Mouse (Mus musculus): ENCODE results near the gene Pdzrn3. TPM values are rescaled to one million over a fixed set of nuclear protein-coding genes. Genes with fewer than 3 reads are reported as not detected.

The Pdzrn3 gene
- total and polyA plus RNA-seq, 3 experiments, result 0.33 TPM; not detected in 2

DNA sequence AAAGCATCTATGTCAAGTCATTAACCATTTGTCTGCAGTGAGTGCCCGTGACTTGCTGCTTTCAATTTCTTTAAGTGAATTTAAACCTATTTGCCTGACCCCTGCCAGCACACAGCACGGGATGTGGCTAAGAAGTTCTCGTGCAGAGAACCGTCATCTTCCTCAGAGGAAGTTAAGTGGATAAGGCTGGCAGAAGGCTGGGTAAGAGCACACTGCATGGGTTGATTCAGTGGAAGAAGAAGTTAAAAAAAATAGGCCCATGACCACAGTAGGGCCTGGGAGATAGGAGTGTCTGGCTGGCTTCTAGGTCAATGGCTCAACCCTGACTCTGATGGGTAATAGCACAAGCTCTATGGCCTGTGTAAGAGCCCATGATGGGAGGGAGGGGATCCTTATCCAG is 131.6 kb downstream of the Pdzrn3 start:
- no peaks in the 10 kb centered on the region for H3K27me3 ChIP-seq (ENCODE audit: insufficient read depth, low read length)
- H3K4me1 ChIP-seq (ENCODE audit: insufficient read depth, low read depth, low read length), result no peaks in the 10 kb centered on the region
- TF ChIP-seq TAL1 (conservative IDR thresholded peaks at IDR 0.05; ENCODE audit: low read depth, low read length) (no peak), GATA1 (IDR thresholded peaks at IDR 0.05; ENCODE audit: borderline replicate concordance, low read length) (no peak), GATA2 (IDR thresholded peaks at IDR 0.05; ENCODE audit: borderline replicate concordance, low read depth, low read length) (no peak), POLR2AphosphoS5 (IDR thresholded peaks at IDR 0.05; ENCODE audit: insufficient replicate concordance, low read depth, low read length) (no peak), CTCF (IDR thresholded peaks at IDR 0.05; ENCODE audit: low read depth, low read length) (no peak)
- no peaks in the 10 kb centered on the region for H3K36me3 ChIP-seq (replicated peaks)
- peaks cover 76% of the 10 kb centered on the region for H3K9me3 ChIP-seq (replicated peaks)
- H3K4me3 ChIP-seq (ENCODE audit: low read depth, low read length), result no peak overlapping the region
- ATAC-seq (ENCODE audit: extremely low read depth, insufficient number of reproducible peaks, low FRiP score, poor library complexity, severe bottlenecking), result no peak
- DNase-seq (ENCODE audit: low spot score), result no peak

DNA sequence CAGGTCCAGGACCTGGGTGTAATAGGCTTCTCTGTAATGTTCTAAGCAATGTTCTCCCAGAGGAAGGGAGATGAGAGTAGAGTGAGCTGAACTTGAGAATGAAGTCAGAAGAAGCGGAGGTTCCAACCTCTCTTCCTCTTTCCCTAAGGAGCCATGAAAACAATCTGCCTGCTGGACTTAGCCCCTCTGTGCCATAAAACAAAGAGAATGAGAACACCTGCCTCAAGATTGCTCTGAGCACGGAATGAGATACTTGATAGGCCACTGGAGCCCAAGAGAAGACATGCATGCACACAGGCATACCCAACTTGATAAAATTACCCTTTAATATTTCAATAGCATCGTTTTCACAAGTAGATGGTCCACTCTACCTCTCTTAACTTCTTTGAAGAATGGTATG is 133.3 kb downstream of the Pdzrn3 start:
- Histone ChIP-seq H3K27me3 (ENCODE audit: insufficient read depth, low read length) (no peaks in the 10 kb centered on the region), H3K4me3 (ENCODE audit: low read depth, low read length) (no peak overlapping the region), H3K36me3 (replicated peaks) (no peaks in the 10 kb centered on the region), H3K9me3 (replicated peaks) (peaks cover 67% of the 10 kb centered on the region), H3K4me1 (ENCODE audit: insufficient read depth, low read depth, low read length) (no peaks in the 10 kb centered on the region)
- ATAC-seq (ENCODE audit: extremely low read depth, insufficient number of reproducible peaks, low FRiP score, poor library complexity, severe bottlenecking) (no peak), DNase-seq (ENCODE audit: low spot score) (no peak)
- TF ChIP-seq TAL1 (conservative IDR thresholded peaks at IDR 0.05; ENCODE audit: low read depth, low read length), result no peak
- TF ChIP-seq POLR2AphosphoS5 (IDR thresholded peaks at IDR 0.05; ENCODE audit: insufficient replicate concordance, low read depth, low read length), result no peak
- no peak for TF ChIP-seq CTCF (IDR thresholded peaks at IDR 0.05; ENCODE audit: low read depth, low read length)
- no peak for TF ChIP-seq GATA1 (IDR thresholded peaks at IDR 0.05; ENCODE audit: borderline replicate concordance, low read length)
- no peak for TF ChIP-seq GATA2 (IDR thresholded peaks at IDR 0.05; ENCODE audit: borderline replicate concordance, low read depth, low read length)

DNA sequence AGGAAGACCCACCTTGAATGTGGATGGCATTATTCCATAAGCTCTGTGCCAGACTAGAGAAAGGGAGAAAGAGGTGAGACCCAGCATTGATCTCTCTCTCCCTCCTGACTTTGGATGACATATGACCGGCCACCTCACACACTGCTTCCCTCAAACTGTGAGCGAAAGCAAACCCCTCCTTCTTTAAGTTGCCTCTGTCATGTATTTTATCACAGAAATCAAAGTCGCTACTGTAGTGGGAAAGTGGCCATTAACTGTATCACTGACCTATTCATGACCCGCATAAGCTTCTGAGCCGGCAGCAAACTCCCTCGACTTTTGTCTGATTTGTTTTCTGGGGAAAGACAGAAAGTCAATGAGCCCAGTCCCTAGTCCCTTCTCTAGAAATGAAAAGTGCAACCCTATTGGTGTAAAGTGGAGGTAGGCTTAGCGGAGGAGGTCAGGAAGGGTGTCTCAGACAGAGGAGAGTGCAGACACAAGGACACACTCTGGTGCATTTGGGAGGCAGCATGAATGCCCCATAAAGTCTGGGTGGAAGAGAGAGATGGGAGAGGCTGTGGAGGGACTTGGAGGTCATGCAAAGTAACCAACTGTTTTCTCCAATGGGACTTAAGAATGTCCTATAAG is 134.4 kb downstream of the Pdzrn3 start:
- ATAC-seq (ENCODE audit: extremely low read depth, insufficient number of reproducible peaks, low FRiP score, poor library complexity, severe bottlenecking) (no peak), DNase-seq (ENCODE audit: low spot score) (no peak)
- Histone ChIP-seq H3K4me1 (ENCODE audit: insufficient read depth, low read depth, low read length) (no peaks in the 10 kb centered on the region), H3K9me3 (replicated peaks) (peaks cover 62% of the 10 kb centered on the region), H3K36me3 (replicated peaks) (no peaks in the 10 kb centered on the region), H3K4me3 (ENCODE audit: low read depth, low read length) (no peak overlapping the region), H3K27me3 (ENCODE audit: insufficient read depth, low read length) (no peaks in the 10 kb centered on the region)
- no peak for TF ChIP-seq POLR2AphosphoS5 (IDR thresholded peaks at IDR 0.05; ENCODE audit: insufficient replicate concordance, low read depth, low read length)
- no peak for TF ChIP-seq GATA1 (IDR thresholded peaks at IDR 0.05; ENCODE audit: borderline replicate concordance, low read length)
- no peak for TF ChIP-seq CTCF (IDR thresholded peaks at IDR 0.05; ENCODE audit: low read depth, low read length)
- no peak for TF ChIP-seq GATA2 (IDR thresholded peaks at IDR 0.05; ENCODE audit: borderline replicate concordance, low read depth, low read length)

DNA sequence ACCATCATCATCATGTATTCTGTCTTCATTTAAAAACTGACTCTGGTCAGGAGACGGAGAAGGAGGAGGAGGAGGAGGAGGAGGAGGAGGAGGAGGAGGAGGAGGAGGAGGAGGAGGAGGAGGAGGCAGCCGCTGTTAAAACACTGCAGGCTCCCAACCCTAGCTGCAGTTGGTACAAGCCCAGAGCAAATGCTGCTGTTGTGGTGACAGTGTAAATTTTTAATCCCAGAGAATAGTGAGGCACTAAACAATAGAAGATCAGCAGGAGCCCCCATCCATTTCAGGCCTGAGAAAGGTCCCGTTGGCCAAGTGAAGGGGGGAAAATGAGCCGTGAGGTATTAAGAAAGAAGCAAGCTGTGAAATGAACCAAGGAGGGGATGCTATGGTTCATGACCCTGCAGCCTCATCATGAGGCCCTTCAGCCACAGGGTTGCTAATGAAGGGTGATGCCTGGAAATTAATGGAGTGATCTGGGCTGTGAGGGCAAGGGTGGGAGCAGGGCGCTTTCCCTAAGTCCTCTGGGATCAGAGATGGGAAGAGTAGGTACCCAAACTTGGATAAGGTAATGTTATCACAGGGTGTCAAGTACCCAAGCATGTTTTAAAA is 141.0 kb downstream of the Pdzrn3 start:
- DNase-seq (ENCODE audit: low spot score), result no peak
- Histone ChIP-seq H3K9me3 (replicated peaks) (peaks cover 56% of the 10 kb centered on the region), H3K27me3 (ENCODE audit: insufficient read depth, low read length) (no peaks in the 10 kb centered on the region), H3K4me3 (ENCODE audit: low read depth, low read length) (no peak overlapping the region), H3K4me1 (ENCODE audit: insufficient read depth, low read depth, low read length) (no peaks in the 10 kb centered on the region), H3K36me3 (replicated peaks) (no peaks in the 10 kb centered on the region)
- TF ChIP-seq CTCF (IDR thresholded peaks at IDR 0.05; ENCODE audit: low read depth, low read length), result no peak
- TF ChIP-seq POLR2AphosphoS5 (IDR thresholded peaks at IDR 0.05; ENCODE audit: insufficient replicate concordance, low read depth, low read length), result no peak
- TF ChIP-seq GATA1 (IDR thresholded peaks at IDR 0.05; ENCODE audit: borderline replicate concordance, low read length), result no peak
- no peak for TF ChIP-seq GATA2 (IDR thresholded peaks at IDR 0.05; ENCODE audit: borderline replicate concordance, low read depth, low read length)
- no peak for TF ChIP-seq TAL1 (conservative IDR thresholded peaks at IDR 0.05; ENCODE audit: low read depth, low read length)
- no peak for ATAC-seq (ENCODE audit: extremely low read depth, insufficient number of reproducible peaks, low FRiP score, poor library complexity, severe bottlenecking)

DNA sequence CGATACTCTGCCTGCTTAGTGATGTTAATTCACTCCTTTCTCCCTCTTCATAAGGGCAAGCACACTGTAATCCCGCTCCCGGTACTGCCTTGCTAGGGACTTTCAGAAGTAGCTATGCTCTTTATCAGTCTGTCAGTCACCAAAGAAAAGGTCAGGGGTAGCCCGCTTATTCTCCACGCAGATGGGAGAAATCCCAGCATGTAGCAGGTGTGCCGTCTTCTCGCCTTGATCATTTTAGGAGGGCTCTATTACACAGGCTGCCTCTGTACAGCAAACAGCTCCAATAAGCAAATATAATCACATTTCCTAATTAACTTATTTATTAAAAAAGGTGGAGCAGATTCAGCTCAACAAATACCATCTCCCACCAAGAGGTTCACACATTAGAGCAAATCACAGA is 141.5 kb downstream of the Pdzrn3 start:
- H3K4me3 ChIP-seq (ENCODE audit: low read depth, low read length), result no peak overlapping the region
- no peak for TF ChIP-seq CTCF (IDR thresholded peaks at IDR 0.05; ENCODE audit: low read depth, low read length)
- TF ChIP-seq TAL1 (conservative IDR thresholded peaks at IDR 0.05; ENCODE audit: low read depth, low read length), result no peak
- TF ChIP-seq GATA1 (IDR thresholded peaks at IDR 0.05; ENCODE audit: borderline replicate concordance, low read length), result no peak
- no peak for TF ChIP-seq GATA2 (IDR thresholded peaks at IDR 0.05; ENCODE audit: borderline replicate concordance, low read depth, low read length)
- no peak for TF ChIP-seq POLR2AphosphoS5 (IDR thresholded peaks at IDR 0.05; ENCODE audit: insufficient replicate concordance, low read depth, low read length)
- peaks cover 52% of the 10 kb centered on the region for H3K9me3 ChIP-seq (replicated peaks)

DNA sequence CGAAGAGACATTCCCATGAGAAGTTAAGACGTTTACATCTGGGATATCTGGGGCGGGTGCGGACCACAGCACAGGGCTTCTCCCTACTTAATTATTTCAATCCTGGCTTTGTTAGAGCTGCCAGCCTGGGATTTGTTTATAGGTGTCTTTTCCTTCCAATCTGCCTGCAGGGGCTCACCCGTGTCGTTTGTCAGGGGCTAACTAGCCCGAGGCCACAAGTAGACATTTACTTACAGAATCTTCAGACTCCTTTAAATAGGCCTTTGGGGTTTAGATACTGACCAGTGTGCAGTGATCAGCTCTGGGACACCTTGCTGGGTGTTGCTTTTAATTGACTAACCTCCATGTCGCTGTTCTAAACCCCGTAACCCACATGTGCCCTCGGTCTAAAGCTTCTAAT is 143.3 kb downstream of the Pdzrn3 start:
- Histone ChIP-seq H3K4me1 (ENCODE audit: insufficient read depth, low read depth, low read length) (no peaks in the 10 kb centered on the region), H3K4me3 (ENCODE audit: low read depth, low read length) (no peak overlapping the region), H3K36me3 (replicated peaks) (no peaks in the 10 kb centered on the region), H3K27me3 (ENCODE audit: insufficient read depth, low read length) (no peaks in the 10 kb centered on the region), H3K9me3 (replicated peaks) (peaks cover 57% of the 10 kb centered on the region)
- ATAC-seq (ENCODE audit: extremely low read depth, insufficient number of reproducible peaks, low FRiP score, poor library complexity, severe bottlenecking) (no peak), DNase-seq (ENCODE audit: low spot score) (no peak)
- TF ChIP-seq TAL1 (conservative IDR thresholded peaks at IDR 0.05; ENCODE audit: low read depth, low read length) (no peak), GATA1 (IDR thresholded peaks at IDR 0.05; ENCODE audit: borderline replicate concordance, low read length) (no peak), CTCF (IDR thresholded peaks at IDR 0.05; ENCODE audit: low read depth, low read length) (no peak), POLR2AphosphoS5 (IDR thresholded peaks at IDR 0.05; ENCODE audit: insufficient replicate concordance, low read depth, low read length) (no peak), GATA2 (IDR thresholded peaks at IDR 0.05; ENCODE audit: borderline replicate concordance, low read depth, low read length) (no peak)

More for the DNA sequence above, 141.5 kb downstream of the Pdzrn3 start:
- DNase-seq (ENCODE audit: low spot score) (no peak), ATAC-seq (ENCODE audit: extremely low read depth, insufficient number of reproducible peaks, low FRiP score, poor library complexity, severe bottlenecking) (no peak)
- no peaks in the 10 kb centered on the region for H3K27me3 ChIP-seq (ENCODE audit: insufficient read depth, low read length)
- no peaks in the 10 kb centered on the region for H3K36me3 ChIP-seq (replicated peaks)
- no peaks in the 10 kb centered on the region for H3K4me1 ChIP-seq (ENCODE audit: insufficient read depth, low read depth, low read length)
